Mouse (Mus musculus) CD4-positive, CD25-positive, alpha-beta regulatory T cell (primary cell): ENCODE measurements around the gene Tspan18. TPM values are rescaled to one million over a fixed set of nuclear protein-coding genes. Genes with fewer than 3 reads are reported as not detected.

Source experiments
- polyA plus RNA-seq: library from polyadenylated mRNA; unstranded; fragments of 100-300 nt; shearing (Covaris generic); gene quantifications from one replicate; pipeline ENCODE4 v1.2.1, GENCODE M21; 2017

The Tspan18 gene
- 0.05 TPM for polyA plus RNA-seq

GRCm38 (mm10) chr2:93333817-93334731, at the start of gene Tspan18:
Gene Tspan18, minus strand, starts transcription at chr2:93334505.

GRCm38 (mm10) chr2:93187323-93187996, 146.8 kb downstream of the Tspan18 start, which contains the start of gene Trp53i11:
Gene Trp53i11, plus strand, starts transcription at chr2:93187548.

Other genes with a start within 250 kb of the Tspan18 start
- gene Trp53i11, start 147.0 kb downstream of the Tspan18 start, polyA plus RNA-seq: 134 TPM
- gene Cd82, start 128.6 kb upstream of the Tspan18 start, polyA plus RNA-seq: 467 TPM
- gene Gm10803, start 226.1 kb upstream of the Tspan18 start, polyA plus RNA-seq: not detected